Mouse (Mus musculus) MEL (cell line): ENCODE measurements around the gene Bcl10.

Experiments used
- CHD1 ChIP-seq: IDR thresholded peaks from 2 replicates; pipeline ENCODE4 v1.6.1; 2012; ENCODE audit warnings: low read depth, mild to moderate bottlenecking, inconsistent platforms, low read length, improper control_type of control experiment
- CHD2 ChIP-seq: IDR thresholded peaks from 2 replicates; pipeline ENCODE4 v1.6.1; 2011; ENCODE audit warnings: low read length, improper control_type of control experiment
- CTCF ChIP-seq, 3 experiments: IDR thresholded peaks in 2 of 3; conservative IDR thresholded peaks in 1 of 3; 2 replicates each; pipeline ENCODE4 v1.5.1; 2011 to 2012; ENCODE audit warnings: low read length in 3 of 3, low read depth in 2 of 3, mild to moderate bottlenecking in 2 of 3, improper control_type of control experiment in 1 of 3, inconsistent platforms in 1 of 3, mixed read lengths in 1 of 3, moderate library complexity in 1 of 3; ENCODE audit not compliant: control insufficient read depth in 1 of 3, insufficient read depth in 1 of 3, poor library complexity in 1 of 3, severe bottlenecking in 1 of 3
- EP300 ChIP-seq, 2 experiments: IDR thresholded peaks; 2 replicates each; pipeline ENCODE4 v1.6.1; 2011; ENCODE audit warnings: improper control_type of control experiment in 2 of 2, low read length in 2 of 2, low read depth in 1 of 2, mild to moderate bottlenecking in 1 of 2
- GATA1 ChIP-seq: IDR thresholded peaks from 2 replicates; pipeline ENCODE4 v1.6.1; 2011; ENCODE audit warnings: low read depth, low read length, improper control_type of control experiment
- JUND ChIP-seq: IDR thresholded peaks from 2 replicates; pipeline ENCODE4 v1.6.1; 2011; ENCODE audit warnings: low read depth, mild to moderate bottlenecking, improper control_type of control experiment, low read length
- MAX ChIP-seq: IDR thresholded peaks from 2 replicates; pipeline ENCODE4 v1.6.1; 2011; ENCODE audit warnings: low read length, improper control_type of control experiment
- MYC ChIP-seq: IDR thresholded peaks from 2 replicates; pipeline ENCODE4 v1.6.1; 2011; ENCODE audit warnings: low read depth, mild to moderate bottlenecking, low read length, improper control_type of control experiment, moderate library complexity
- NELFE ChIP-seq: IDR thresholded peaks from 2 replicates; pipeline ENCODE4 v1.6.1; 2011; ENCODE audit warnings: low read depth, low read length, improper control_type of control experiment
- NRF1 ChIP-seq: IDR thresholded peaks from 2 replicates; pipeline ENCODE4 v1.6.1; 2014; ENCODE audit warnings: low read depth, mild to moderate bottlenecking, inconsistent platforms, low read length, improper control_type of control experiment, moderate library complexity; ENCODE audit not compliant: poor library complexity, insufficient read depth, severe bottlenecking
- POLR2A ChIP-seq, 2 experiments: IDR thresholded peaks; 2 replicates each; pipeline ENCODE4 v1.6.1; 2011 to 2012; ENCODE audit warnings: low read length in 2 of 2, mild to moderate bottlenecking in 2 of 2, control low read depth in 1 of 2, improper control_type of control experiment in 1 of 2, low read depth in 1 of 2, moderate library complexity in 1 of 2; ENCODE audit not compliant: control insufficient read depth in 1 of 2, insufficient read depth in 1 of 2, poor library complexity in 1 of 2
- SIN3A ChIP-seq: IDR thresholded peaks from 2 replicates; pipeline ENCODE4 v1.6.1; 2012; ENCODE audit warnings: low read length, improper control_type of control experiment, inconsistent platforms
- SMC3 ChIP-seq: IDR thresholded peaks from 2 replicates; pipeline ENCODE4 v1.6.1; 2011; ENCODE audit warnings: low read depth, low read length, improper control_type of control experiment
- UBTF ChIP-seq: IDR thresholded peaks from 2 replicates; pipeline ENCODE4 v1.6.1; 2012; ENCODE audit warnings: low read depth, mild to moderate bottlenecking, inconsistent platforms, low read length, improper control_type of control experiment, moderate library complexity, borderline replicate concordance; ENCODE audit not compliant: insufficient read depth

GRCm38 (mm10) chr3:145922971-145923370 is 367 bp downstream of the Bcl10 start:
- no peak for TF ChIP-seq CTCF (IDR thresholded peaks at IDR 0.05 in 2 of 3, conservative IDR thresholded peaks at IDR 0.05 in 1 of 3; ENCODE audit: control insufficient read depth in 1 of 3, insufficient read depth in 1 of 3, low read depth in 2 of 3, low read length in 3 of 3, poor library complexity in 1 of 3, severe bottlenecking in 1 of 3)
- TF ChIP-seq POLR2A (IDR thresholded peaks at IDR 0.05; ENCODE audit: control insufficient read depth in 1 of 2, insufficient read depth in 1 of 2, low read depth in 1 of 2, low read length in 2 of 2, poor library complexity in 1 of 2): no peak
- no peak for TF ChIP-seq MAX
- peak in 1 of 2 experiments; percentile 12; a peak in 1 of 4 replicates for TF ChIP-seq EP300 (IDR thresholded peaks at IDR 0.05; ENCODE audit: low read depth in 1 of 2, low read length in 2 of 2)
- TF ChIP-seq SIN3A: no peak
- no peak for TF ChIP-seq NELFE
- TF ChIP-seq SMC3: no peak
- TF ChIP-seq MYC: no peak
- TF ChIP-seq NRF1: no peak
- TF ChIP-seq CHD1: no peak
- TF ChIP-seq UBTF: no peak
- no peak for TF ChIP-seq GATA1
- TF ChIP-seq CHD2: no peak
- TF ChIP-seq JUND: no peak
